Mouse (Mus musculus) megakaryocyte, embryonic 14.5 days (primary cell): ENCODE data around the gene Cxcl10.

Experiments used
- FLI1 ChIP-seq: IDR thresholded peaks from 2 replicates; pipeline ENCODE4 v1.6.1; 2012; ENCODE audit warnings: low read length, inconsistent platforms, mixed read lengths
- GATA1 ChIP-seq: IDR thresholded peaks from 3 replicates; pipeline ENCODE4 v1.6.1; 2012; ENCODE audit warnings: mixed read lengths, low read length, inconsistent platforms, borderline replicate concordance

GRCm38 (mm10) chr5:92387433-92387832 is 38.7 kb upstream of the Cxcl10 start:
- TF ChIP-seq FLI1 (no peak), GATA1 (no peak)
